Mouse (Mus musculus): ENCODE data around the gene Eml4. TPM values are rescaled to one million over a fixed set of nuclear protein-coding genes. Genes with fewer than 3 reads are reported as not detected.

Eml4 gene
- polyA plus RNA-seq, 1 experiment from 2014 or later, result 24.4 TPM

- peak overlapping the region; percentile 54; the same call in 1 of the 2 replicates for H3K9ac ChIP-seq (ENCODE audit: low read depth, low read length)
- no peaks in the 10 kb centered on the region for H3K27me3 ChIP-seq (ENCODE audit: control insufficient read depth, insufficient read depth, low read length)
- no peaks in the 10 kb centered on the region for H3K36me3 ChIP-seq (ENCODE audit: control insufficient read depth, insufficient read depth, low read length)
- no peaks in the 10 kb centered on the region for H3K9me3 ChIP-seq (replicated peaks; ENCODE audit: control insufficient read depth, low read length)
- 7% methylated on average over 2 of the region's 2 CpGs for WGBS (ENCODE audit: insufficient replicate concordance)
- H3K4me2 ChIP-seq, result peak overlapping the region; percentile 85
- H3K27ac ChIP-seq (ENCODE audit: low read depth, low read length), result peak overlapping the region; percentile 62
- peak overlapping the region; percentile 74 for H3K4me3 ChIP-seq (ENCODE audit: low read depth, low read length)
- no peak for ATAC-seq (replicated peaks; ENCODE audit: insufficient number of reproducible peaks, low FRiP score, low TSS enrichment)
- peaks cover 26% of the 10 kb centered on the region for H3K4me1 ChIP-seq (ENCODE audit: control insufficient read depth, insufficient read depth, low read length)
Measured at GRCm38 (mm10) chr17:83352456-83352855, 1.7 kb downstream of the Eml4 start.

GRCm38 (mm10) chr17:83353011-83353410 is 2.3 kb downstream of the Eml4 start:
- H3K9me3 ChIP-seq (replicated peaks; ENCODE audit: control insufficient read depth, low read length), result no peaks in the 10 kb centered on the region
- no peak for ATAC-seq (replicated peaks; ENCODE audit: insufficient number of reproducible peaks, low FRiP score, low TSS enrichment)
- WGBS (ENCODE audit: insufficient replicate concordance), result 20% methylated on average over 5 of the region's 5 CpGs
- H3K4me3 ChIP-seq (ENCODE audit: low read depth, low read length), result peak overlapping the region; percentile 74
- no peaks in the 10 kb centered on the region for H3K27me3 ChIP-seq (ENCODE audit: control insufficient read depth, insufficient read depth, low read length)
- peak overlapping the region; percentile 43; the same call in 1 of the 2 replicates for H3K9ac ChIP-seq (ENCODE audit: low read depth, low read length)
- H3K36me3 ChIP-seq (ENCODE audit: control insufficient read depth, insufficient read depth, low read length), result no peaks in the 10 kb centered on the region
- H3K4me1 ChIP-seq (ENCODE audit: control insufficient read depth, insufficient read depth, low read length), result peaks cover 26% of the 10 kb centered on the region
- H3K4me2 ChIP-seq, result peak overlapping the region; percentile 85
- 0 out of 2 replicates have a peak overlapping the region, but pooled peaks have one; percentile 62 for H3K27ac ChIP-seq (ENCODE audit: low read depth, low read length)

GRCm38 (mm10) chr17:83353460-83353859 is 2.7 kb downstream of the Eml4 start:
- ATAC-seq (replicated peaks; ENCODE audit: insufficient number of reproducible peaks, low FRiP score, low TSS enrichment), result no peak
- WGBS (ENCODE audit: insufficient replicate concordance), result 25% methylated on average over 4 of the region's 4 CpGs
- Histone ChIP-seq H3K4me2 (peak overlapping the region; percentile 85), H3K4me1 (ENCODE audit: control insufficient read depth, insufficient read depth, low read length) (peaks cover 26% of the 10 kb centered on the region), H3K9me3 (replicated peaks; ENCODE audit: control insufficient read depth, low read length) (no peaks in the 10 kb centered on the region), H3K9ac (ENCODE audit: low read depth, low read length) (no peak overlapping the region), H3K27me3 (ENCODE audit: control insufficient read depth, insufficient read depth, low read length) (no peaks in the 10 kb centered on the region), H3K36me3 (ENCODE audit: control insufficient read depth, insufficient read depth, low read length) (no peaks in the 10 kb centered on the region), H3K4me3 (ENCODE audit: low read depth, low read length) (0 out of 2 replicates have a peak overlapping the region, but pooled peaks have one; percentile 14), H3K27ac (ENCODE audit: low read depth, low read length) (no peak overlapping the region)

- Histone ChIP-seq H3K4me1 (ENCODE audit: control insufficient read depth, insufficient read depth, low read length) (peaks cover 32% of the 10 kb centered on the region), H3K4me3 (ENCODE audit: low read depth, low read length) (no peak overlapping the region), H3K9me3 (replicated peaks; ENCODE audit: control insufficient read depth, low read length) (no peaks in the 10 kb centered on the region), H3K9ac (ENCODE audit: low read depth, low read length) (no peak overlapping the region), H3K27me3 (ENCODE audit: control insufficient read depth, insufficient read depth, low read length) (no peaks in the 10 kb centered on the region), H3K27ac (ENCODE audit: low read depth, low read length) (no peak overlapping the region), H3K4me2 (no peak overlapping the region), H3K36me3 (ENCODE audit: control insufficient read depth, insufficient read depth, low read length) (no peaks in the 10 kb centered on the region)
- ATAC-seq (replicated peaks; ENCODE audit: insufficient number of reproducible peaks, low FRiP score, low TSS enrichment), result no peak
- WGBS (ENCODE audit: insufficient replicate concordance), result 48% methylated on average over 2 of the region's 2 CpGs
Measured at GRCm38 (mm10) chr17:83355481-83355880, 4.8 kb downstream of the Eml4 start.

- Histone ChIP-seq H3K4me2 (no peak overlapping the region), H3K4me3 (ENCODE audit: low read depth, low read length) (no peak overlapping the region), H3K9me3 (replicated peaks; ENCODE audit: control insufficient read depth, low read length) (no peaks in the 10 kb centered on the region), H3K27ac (ENCODE audit: low read depth, low read length) (no peak overlapping the region), H3K36me3 (ENCODE audit: control insufficient read depth, insufficient read depth, low read length) (no peaks in the 10 kb centered on the region), H3K9ac (ENCODE audit: low read depth, low read length) (no peak overlapping the region), H3K4me1 (ENCODE audit: control insufficient read depth, insufficient read depth, low read length) (peaks cover 29% of the 10 kb centered on the region), H3K27me3 (ENCODE audit: control insufficient read depth, insufficient read depth, low read length) (no peaks in the 10 kb centered on the region)
- 53% methylated on average over 4 of the region's 4 CpGs for WGBS (ENCODE audit: insufficient replicate concordance)
- no peak for ATAC-seq (replicated peaks; ENCODE audit: insufficient number of reproducible peaks, low FRiP score, low TSS enrichment)
Measured at GRCm38 (mm10) chr17:83359934-83360333, 9.2 kb downstream of the Eml4 start.

DNA sequence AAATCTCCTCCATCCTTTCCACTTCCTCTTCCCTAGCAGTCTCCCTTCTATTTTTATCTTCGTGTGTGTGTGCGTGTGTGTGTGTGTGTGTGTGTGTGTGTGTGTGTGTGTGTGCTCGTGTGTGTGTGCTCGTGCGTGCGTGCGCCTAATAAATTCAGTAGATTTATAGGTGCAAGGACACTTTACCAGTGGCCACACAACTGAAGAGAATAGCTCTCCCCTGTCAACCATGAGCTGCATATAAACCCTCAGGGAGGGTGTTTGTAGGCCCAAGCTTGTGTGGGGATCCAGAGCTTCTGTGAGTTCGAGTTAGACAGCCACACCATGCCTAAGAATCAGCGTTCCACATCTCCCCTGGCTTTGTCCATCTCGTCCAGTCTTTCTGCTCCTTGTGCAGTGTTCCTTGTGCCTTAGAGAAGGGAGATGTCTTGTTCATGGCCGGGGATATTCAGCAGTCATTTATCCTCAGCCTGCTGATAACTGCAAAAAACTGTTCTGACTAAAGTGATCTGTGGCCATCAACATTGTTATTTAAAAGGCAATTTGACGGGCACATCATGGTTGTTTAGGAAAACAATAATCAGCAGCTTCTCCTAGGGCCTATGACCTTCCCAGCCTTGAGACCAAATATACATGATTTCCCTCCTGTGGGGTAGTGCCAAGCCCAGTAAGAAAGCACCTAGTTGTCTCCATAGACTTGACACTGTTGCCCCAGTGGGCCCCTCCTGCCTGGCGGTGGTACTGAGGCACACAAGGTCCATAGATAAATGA is 10.2 kb downstream of the Eml4 start:
- Histone ChIP-seq H3K4me3 (ENCODE audit: low read depth, low read length) (no peak overlapping the region), H3K27ac (ENCODE audit: low read depth, low read length) (no peak overlapping the region), H3K27me3 (ENCODE audit: control insufficient read depth, insufficient read depth, low read length) (no peaks in the 10 kb centered on the region), H3K4me2 (no peak overlapping the region), H3K9ac (ENCODE audit: low read depth, low read length) (no peak overlapping the region), H3K9me3 (replicated peaks; ENCODE audit: control insufficient read depth, low read length) (no peaks in the 10 kb centered on the region), H3K4me1 (ENCODE audit: control insufficient read depth, insufficient read depth, low read length) (peaks cover 32% of the 10 kb centered on the region), H3K36me3 (ENCODE audit: control insufficient read depth, insufficient read depth, low read length) (no peaks in the 10 kb centered on the region)
- no peak for ATAC-seq (replicated peaks; ENCODE audit: insufficient number of reproducible peaks, low FRiP score, low TSS enrichment)
- 79% methylated on average over 13 of the region's 13 CpGs for WGBS (ENCODE audit: insufficient replicate concordance)

- peaks cover 45% of the 10 kb centered on the region for H3K4me1 ChIP-seq (ENCODE audit: control insufficient read depth, insufficient read depth, low read length)
- WGBS (ENCODE audit: insufficient replicate concordance), result 53% methylated on average over 3 of the region's 3 CpGs
Measured at GRCm38 (mm10) chr17:83363081-83363480, 12.3 kb downstream of the Eml4 start.

DNA sequence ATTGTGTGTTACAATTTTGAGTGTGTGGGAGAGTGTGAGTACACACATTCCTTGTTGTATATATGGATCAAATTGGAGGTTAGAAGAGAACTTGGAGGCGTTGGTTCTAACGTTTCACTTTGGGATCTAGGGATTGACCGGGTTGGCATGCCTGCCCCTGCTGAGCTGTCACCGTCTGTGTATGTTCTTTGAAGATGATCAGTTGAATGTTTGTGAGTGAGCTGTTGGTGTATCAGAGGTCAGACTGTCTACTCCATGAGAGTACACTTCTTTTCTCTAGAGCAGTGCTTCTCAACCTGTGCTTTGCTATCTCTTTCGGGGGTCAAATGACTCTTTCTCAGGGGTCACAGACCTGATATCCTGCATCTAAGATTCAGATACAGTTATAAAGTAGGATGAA is 13.6 kb downstream of the Eml4 start:
- WGBS (ENCODE audit: insufficient replicate concordance), result 59% methylated on average over 5 of the region's 5 CpGs

More at GRCm38 (mm10) chr17:83363081-83363480, 12.3 kb downstream of the Eml4 start:
- Histone ChIP-seq H3K36me3 (ENCODE audit: control insufficient read depth, insufficient read depth, low read length) (no peaks in the 10 kb centered on the region), H3K9ac (ENCODE audit: low read depth, low read length) (no peak overlapping the region), H3K9me3 (replicated peaks; ENCODE audit: control insufficient read depth, low read length) (no peaks in the 10 kb centered on the region), H3K4me3 (ENCODE audit: low read depth, low read length) (no peak overlapping the region), H3K27ac (ENCODE audit: low read depth, low read length) (no peak overlapping the region), H3K27me3 (ENCODE audit: control insufficient read depth, insufficient read depth, low read length) (no peaks in the 10 kb centered on the region), H3K4me2 (no peak overlapping the region)
- no peak for ATAC-seq (replicated peaks; ENCODE audit: insufficient number of reproducible peaks, low FRiP score, low TSS enrichment)

DNA sequence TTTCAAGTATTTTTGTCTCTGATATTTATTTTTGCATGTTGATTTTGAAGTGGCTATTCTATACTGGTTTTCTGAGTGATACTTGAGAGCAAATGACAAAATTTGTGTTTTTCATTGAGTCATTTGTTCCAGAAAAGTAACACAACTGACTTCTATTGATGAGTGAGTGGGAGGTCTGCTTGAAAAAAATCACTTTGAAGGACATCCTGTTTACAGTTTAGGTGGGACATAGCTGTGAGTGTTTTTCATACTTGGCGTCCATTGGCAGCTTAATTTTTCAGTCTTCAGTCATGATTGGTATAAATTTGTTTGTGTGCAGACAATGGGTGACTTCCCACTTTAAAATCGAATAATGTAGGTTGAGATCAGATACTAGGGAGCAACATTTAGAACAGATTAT is 14.4 kb downstream of the Eml4 start:
- Histone ChIP-seq H3K4me3 (ENCODE audit: low read depth, low read length) (no peak overlapping the region), H3K27ac (ENCODE audit: low read depth, low read length) (no peak overlapping the region), H3K4me1 (ENCODE audit: control insufficient read depth, insufficient read depth, low read length) (peaks cover 38% of the 10 kb centered on the region), H3K36me3 (ENCODE audit: control insufficient read depth, insufficient read depth, low read length) (no peaks in the 10 kb centered on the region), H3K9ac (ENCODE audit: low read depth, low read length) (no peak overlapping the region), H3K27me3 (ENCODE audit: control insufficient read depth, insufficient read depth, low read length) (no peaks in the 10 kb centered on the region), H3K9me3 (replicated peaks; ENCODE audit: control insufficient read depth, low read length) (no peaks in the 10 kb centered on the region), H3K4me2 (no peak overlapping the region)
- WGBS (ENCODE audit: insufficient replicate concordance), result 66% methylated on average over 2 of the region's 2 CpGs
- no peak for ATAC-seq (replicated peaks; ENCODE audit: insufficient number of reproducible peaks, low FRiP score, low TSS enrichment)

More for the DNA sequence above, 13.6 kb downstream of the Eml4 start:
- H3K4me2 ChIP-seq, result no peak overlapping the region
- no peaks in the 10 kb centered on the region for H3K27me3 ChIP-seq (ENCODE audit: control insufficient read depth, insufficient read depth, low read length)
- no peaks in the 10 kb centered on the region for H3K36me3 ChIP-seq (ENCODE audit: control insufficient read depth, insufficient read depth, low read length)
- no peak overlapping the region for H3K4me3 ChIP-seq (ENCODE audit: low read depth, low read length)
- no peak overlapping the region for H3K27ac ChIP-seq (ENCODE audit: low read depth, low read length)
- peaks cover 45% of the 10 kb centered on the region for H3K4me1 ChIP-seq (ENCODE audit: control insufficient read depth, insufficient read depth, low read length)
- ATAC-seq (replicated peaks; ENCODE audit: insufficient number of reproducible peaks, low FRiP score, low TSS enrichment), result no peak
- H3K9me3 ChIP-seq (replicated peaks; ENCODE audit: control insufficient read depth, low read length), result no peaks in the 10 kb centered on the region
- no peak overlapping the region for H3K9ac ChIP-seq (ENCODE audit: low read depth, low read length)
